Comparison of ENCODE assay signal across 2 mouse cellular contexts in genomic region chr17:57247393-57248200, GRCm38 (mm10).
A peak's percentile ranks its signal among the peaks of the same experiment; 100 is the strongest.
TF ChIP-seq lines count a peak whose summit lies in the region.

No protein-coding gene starts in this region.

TF ChIP-seq in C2C12, 6 proteins besides CTCF, POLR2A, EP300 and RAD21:
- no peak for TF ChIP-seq MYOD1 (IDR thresholded peaks at IDR 0.05; ENCODE audit: control insufficient read depth, insufficient read length, low read depth)
- no peak for TF ChIP-seq USF1 (IDR thresholded peaks at IDR 0.05; ENCODE audit: low read depth)
- TF ChIP-seq MYOG (IDR thresholded peaks at IDR 0.05; ENCODE audit: control insufficient read depth, extremely low read depth, insufficient read length): no peak
- no peak for TF ChIP-seq CEBPB (IDR thresholded peaks at IDR 0.05; ENCODE audit: low read depth)
- TF ChIP-seq FOSL1 (IDR thresholded peaks at IDR 0.05; ENCODE audit: insufficient read depth, low read length, poor library complexity, severe bottlenecking): no peak
- TF ChIP-seq MAX (IDR thresholded peaks at IDR 0.05): no peak

TF ChIP-seq in myocyte, 11 proteins besides CTCF, POLR2A, EP300 and RAD21:
- TF ChIP-seq POLR2AphosphoS2 (IDR thresholded peaks at IDR 0.05; ENCODE audit: insufficient read length, low read depth) (peak; percentile 90), MYOG (IDR thresholded peaks at IDR 0.05; ENCODE audit: control insufficient read depth in 1 of 3, insufficient read depth in 1 of 3, insufficient read length in 2 of 3, low read depth in 2 of 3) (no peak), USF1 (IDR thresholded peaks at IDR 0.05; ENCODE audit: low read depth) (no peak), TCF12 (IDR thresholded peaks at IDR 0.05; ENCODE audit: insufficient read depth, poor library complexity, severe bottlenecking) (no peak), CEBPB (IDR thresholded peaks at IDR 0.05; ENCODE audit: insufficient read depth, poor library complexity, severe bottlenecking) (no peak), TCF3 (IDR thresholded peaks at IDR 0.05; ENCODE audit: insufficient read length, low read depth) (no peak), MYOD1 (IDR thresholded peaks at IDR 0.05; ENCODE audit: control insufficient read depth in 1 of 3, insufficient read length in 2 of 3, low read depth in 2 of 3) (peak in 1 of 3 experiments; percentile 26), E2F4 (IDR thresholded peaks at IDR 0.05; ENCODE audit: insufficient read depth) (no peak), REST (IDR thresholded peaks at IDR 0.05; ENCODE audit: insufficient read depth, insufficient read length) (no peak), SRF (IDR thresholded peaks at IDR 0.05; ENCODE audit: control insufficient read depth, insufficient read length, low read depth) (peak; percentile 72)
TF ChIP-seq in myocyte: peak in this region for 3.
